Mouse (Mus musculus) kidney, embryonic 14.5 days (tissue): ENCODE measurements around the gene Fth1. TPM values are rescaled to one million over a fixed set of nuclear protein-coding genes. Genes with fewer than 3 reads are reported as not detected.
"Not testable (repeated sequence)": the region's sequence is repeated elsewhere in the genome, so short reads cannot be mapped to it uniquely, and the experiment has no call there.

ENCODE experiments used
- ATAC-seq: fragments of 200-750 bp; cut with Nextera tagmentation; 2 replicates; pipeline ENCODE4 v1.8.0; 2017; ENCODE audit warnings: moderate number of reproducible peaks, mild to moderate bottlenecking, moderate TSS enrichment, moderate library complexity; ENCODE audit not compliant: low FRiP score, low TSS enrichment
- H3K27ac ChIP-seq: fragments of 300-500 bp; sonication (generic); 2 replicates; pipeline ENCODE4 v1.5.1; 2014; ENCODE audit warnings: low read depth, mild to moderate bottlenecking, low read length, moderate library complexity, mixed read lengths
- H3K27me3 ChIP-seq: fragments of 300-500 bp; sonication (generic); 2 replicates; pipeline ENCODE4 v1.6.1; 2014; ENCODE audit warnings: mild to moderate bottlenecking, low read length; ENCODE audit not compliant: control insufficient read depth, insufficient read depth
- H3K36me3 ChIP-seq: fragments of 300-500 bp; sonication (generic); 2 replicates; pipeline ENCODE4 v1.6.1; 2014; ENCODE audit warnings: low read length, mixed read lengths; ENCODE audit not compliant: control insufficient read depth, insufficient read depth
- H3K4me1 ChIP-seq: fragments of 300-500 bp; sonication (generic); 2 replicates; pipeline ENCODE4 v1.6.1; 2014; ENCODE audit warnings: low read length, mixed read lengths; ENCODE audit not compliant: control insufficient read depth, insufficient read depth
- H3K4me2 ChIP-seq: fragments of 300-500 bp; sonication (generic); replicated peaks from 2 replicates; pipeline ENCODE4 v1.6.1; 2014; ENCODE audit warnings: low read depth, mild to moderate bottlenecking, low read length
- H3K4me3 ChIP-seq: fragments of 300-500 bp; sonication (generic); 2 replicates; pipeline ENCODE4 v1.5.1; 2014; ENCODE audit warnings: mild to moderate bottlenecking, low read length
- H3K9ac ChIP-seq: fragments of 300-500 bp; sonication (generic); 2 replicates; pipeline ENCODE4 v1.6.1; 2014; ENCODE audit warnings: low read depth, mild to moderate bottlenecking, low read length, moderate library complexity
- H3K9me3 ChIP-seq: fragments of 300-500 bp; sonication (generic); 2 replicates; pipeline ENCODE4 v1.6.1; 2016; ENCODE audit warnings: low read length; ENCODE audit not compliant: control insufficient read depth
- WGBS: fragments of 180-500 bp; shearing (Covaris S2); extraction: QIAGEN DNeasy Blood & Tissue Kit; methylation state at CpG from one replicate; pipeline ENCODE4 v1.1.7; 2014; 5-methylcytosine and 5-hydroxymethylcytosine counted together
- polyA plus RNA-seq: library from polyadenylated mRNA; unstranded; fragments of >200 nt; fragmentation: Nextera tagmentation; extraction: Ambion mirVana; gene quantifications from 2 replicates; pipeline ENCODE4 v1.2.1, GENCODE M21; 2014

The Fth1 gene
- 1,412 and 1,461 TPM in 2 replicates for polyA plus RNA-seq

- Histone ChIP-seq H3K4me3 (no peak within 1 kb of the TSS), H3K27ac (no peak within 1 kb of the TSS), H3K36me3 (peaks cover 15% of the 10 kb centered on the region), H3K9ac (no peak within 1 kb of the TSS), H3K27me3 (no peaks in the 10 kb centered on the region), H3K4me2 (no peak within 1 kb of the TSS), H3K4me1 (peaks cover 6% of the 10 kb centered on the region), H3K9me3 (no peaks in the 10 kb centered on the region)
- 95% methylated on average over 4 of the region's 4 CpGs for WGBS
- ATAC-seq, result no peak
Observed at GRCm38 (mm10) chr19:9980258-9980657, at the start of gene Fth1. TSS of gene Fth1 (plus strand) at chr19:9980598.

- not testable (repeated sequence) for H3K9ac ChIP-seq, ATAC-seq, H3K27me3 ChIP-seq, H3K4me1 ChIP-seq, H3K4me3 ChIP-seq, H3K4me2 ChIP-seq, H3K36me3 ChIP-seq, H3K27ac ChIP-seq, H3K9me3 ChIP-seq
- 69% methylated on average over 2 of the region's 2 CpGs for WGBS
Observed at GRCm38 (mm10) chr19:9931167-9931607, 49.2 kb upstream of the Fth1 start.

- H3K9me3 ChIP-seq, result no peaks in the 10 kb centered on the region
- H3K9ac ChIP-seq, result no peak overlapping the region
- no peak overlapping the region for H3K4me3 ChIP-seq
- H3K27ac ChIP-seq, result no peak overlapping the region
- H3K36me3 ChIP-seq, result no peaks in the 10 kb centered on the region
- H3K4me2 ChIP-seq, result no peak overlapping the region
- no peak for ATAC-seq
- H3K4me1 ChIP-seq, result 0 out of 2 replicates have a peak, but pooled peaks cover 2% of the 10 kb centered on the region
- WGBS, result 65% methylated on average over 2 of the region's 2 CpGs
- H3K27me3 ChIP-seq, result no peaks in the 10 kb centered on the region
Observed at GRCm38 (mm10) chr19:9933908-9934307, 46.5 kb upstream of the Fth1 start.

GRCm38 (mm10) chr19:9936579-9936978, 43.8 kb upstream of the Fth1 start:
- Histone ChIP-seq H3K36me3 (no peaks in the 10 kb centered on the region), H3K27ac (no peak overlapping the region), H3K27me3 (no peaks in the 10 kb centered on the region), H3K4me1 (0 out of 2 replicates have a peak, but pooled peaks cover 3% of the 10 kb centered on the region), H3K4me2 (no peak overlapping the region), H3K4me3 (no peak overlapping the region), H3K9me3 (no peaks in the 10 kb centered on the region), H3K9ac (no peak overlapping the region)
- no peak for ATAC-seq
- WGBS, result 67% methylated on average over 5 of the region's 5 CpGs

- H3K27me3 ChIP-seq, result no peaks in the 10 kb centered on the region
- no peak overlapping the region for H3K27ac ChIP-seq
- H3K9me3 ChIP-seq, result no peaks in the 10 kb centered on the region
- no peak overlapping the region for H3K4me2 ChIP-seq
- H3K4me1 ChIP-seq, result peaks cover 7% of the 10 kb centered on the region; the same call in 1 of the 2 replicates
- H3K36me3 ChIP-seq, result no peaks in the 10 kb centered on the region
- H3K4me3 ChIP-seq, result no peak overlapping the region
- ATAC-seq, result no peak
- 63% methylated on average over 5 of the region's 5 CpGs for WGBS
- no peak overlapping the region for H3K9ac ChIP-seq
Observed at GRCm38 (mm10) chr19:9937428-9937827, 43.0 kb upstream of the Fth1 start.

- no peak overlapping the region for H3K4me2 ChIP-seq
- no peaks in the 10 kb centered on the region for H3K9me3 ChIP-seq
- 81% methylated on average over 6 of the region's 6 CpGs for WGBS
- no peaks in the 10 kb centered on the region for H3K36me3 ChIP-seq
- H3K27ac ChIP-seq, result no peak overlapping the region
- no peak overlapping the region for H3K9ac ChIP-seq
- no peak for ATAC-seq
- H3K27me3 ChIP-seq, result no peaks in the 10 kb centered on the region
- H3K4me3 ChIP-seq, result no peak overlapping the region
- H3K4me1 ChIP-seq, result peaks cover 15% of the 10 kb centered on the region; the same call in 1 of the 2 replicates
Observed at GRCm38 (mm10) chr19:9938156-9938823, 42.1 kb upstream of the Fth1 start.

- H3K9ac ChIP-seq, result no peak overlapping the region
- H3K27ac ChIP-seq, result no peak overlapping the region
- H3K36me3 ChIP-seq, result no peaks in the 10 kb centered on the region
- H3K27me3 ChIP-seq, result no peaks in the 10 kb centered on the region
- 68% methylated on average over 13 of the region's 13 CpGs for WGBS
- H3K9me3 ChIP-seq, result no peaks in the 10 kb centered on the region
- H3K4me3 ChIP-seq, result no peak overlapping the region
- H3K4me1 ChIP-seq, result peaks cover 15% of the 10 kb centered on the region; the same call in 1 of the 2 replicates
- no peak overlapping the region for H3K4me2 ChIP-seq
- ATAC-seq, result no peak
Observed at GRCm38 (mm10) chr19:9938824-9939303, 41.5 kb upstream of the Fth1 start.

GRCm38 (mm10) chr19:9939841-9940240, 40.6 kb upstream of the Fth1 start:
- no peak for ATAC-seq
- Histone ChIP-seq H3K4me1 (peaks cover 15% of the 10 kb centered on the region; the same call in 1 of the 2 replicates), H3K9me3 (no peaks in the 10 kb centered on the region), H3K4me2 (no peak overlapping the region), H3K36me3 (no peaks in the 10 kb centered on the region), H3K27ac (no peak overlapping the region), H3K27me3 (no peaks in the 10 kb centered on the region), H3K9ac (no peak overlapping the region), H3K4me3 (no peak overlapping the region)
- WGBS, result 57% methylated on average over 7 of the region's 7 CpGs

GRCm38 (mm10) chr19:9940903-9941302, 39.5 kb upstream of the Fth1 start:
- no peaks in the 10 kb centered on the region for H3K9me3 ChIP-seq

More at GRCm38 (mm10) chr19:9940903-9941302, 39.5 kb upstream of the Fth1 start:
- Histone ChIP-seq H3K4me3 (no peak overlapping the region), H3K4me1 (peaks cover 15% of the 10 kb centered on the region; the same call in 1 of the 2 replicates), H3K9ac (no peak overlapping the region), H3K36me3 (no peaks in the 10 kb centered on the region), H3K4me2 (no peak overlapping the region), H3K27ac (no peak overlapping the region), H3K27me3 (no peaks in the 10 kb centered on the region)
- WGBS, result 62% methylated on average over 4 of the region's 4 CpGs
- ATAC-seq, result no peak
